Mouse (Mus musculus): ENCODE results near the gene Coro1b. TPM values are rescaled to one million over a fixed set of nuclear protein-coding genes. Genes with fewer than 3 reads are reported as not detected.
"Not testable (repeated sequence)": the region's sequence is repeated elsewhere in the genome, so short reads cannot be mapped to it uniquely, and the experiment has no call there.

The Coro1b gene
- polyA plus RNA-seq, 1 experiment = 260 TPM

GRCm38 (mm10) chr19:4125741-4126696, 22.4 kb upstream of the Coro1b start, which contains the start of gene Aip:
Gene Aip (minus strand): TSS chr19:4125858.
- Histone ChIP-seq H3K4me1 (ENCODE audit: control insufficient read depth, insufficient read depth, low read length) (peaks cover 10% of the 10 kb centered on the region; the same call in 1 of the 2 replicates), H3K4me3 (replicated peaks; ENCODE audit: extremely low read depth, low read depth, low read length) (peak within 1 kb of the TSS; percentile 78)
- WGBS = 1% methylated on average over 61 of the region's 64 CpGs
- DNase-seq = peak; percentile 96
- TF ChIP-seq CTCF (IDR thresholded peaks at IDR 0.05; ENCODE audit: insufficient read depth, low read length) = peak; percentile 37
- 0 out of 2 replicates have a peak, but pooled peaks have one; percentile 35 for TF ChIP-seq POLR2A (IDR thresholded peaks at IDR 0.05; ENCODE audit: borderline replicate concordance, extremely low read depth, low read depth, low read length)

GRCm38 (mm10) chr19:4126759-4127495, 21.5 kb upstream of the Coro1b start:
- 42% methylated on average over 7 of the region's 7 CpGs for WGBS
- peaks cover 10% of the 10 kb centered on the region; the same call in 1 of the 2 replicates for H3K4me1 ChIP-seq (ENCODE audit: control insufficient read depth, insufficient read depth, low read length)
- TF ChIP-seq CTCF (IDR thresholded peaks at IDR 0.05; ENCODE audit: insufficient read depth, low read length) (no peak), POLR2A (IDR thresholded peaks at IDR 0.05; ENCODE audit: borderline replicate concordance, extremely low read depth, low read depth, low read length) (no peak)
- peak; percentile 39 for DNase-seq
- no peak overlapping the region for H3K4me3 ChIP-seq (replicated peaks; ENCODE audit: extremely low read depth, low read depth, low read length)

- no peak for DNase-seq
- TF ChIP-seq POLR2A (IDR thresholded peaks at IDR 0.05; ENCODE audit: borderline replicate concordance, extremely low read depth, low read depth, low read length) (no peak), CTCF (IDR thresholded peaks at IDR 0.05; ENCODE audit: insufficient read depth, low read length) (no peak)
- Histone ChIP-seq H3K4me3 (replicated peaks; ENCODE audit: extremely low read depth, low read depth, low read length) (no peak overlapping the region), H3K4me1 (ENCODE audit: control insufficient read depth, insufficient read depth, low read length) (peaks cover 10% of the 10 kb centered on the region; the same call in 1 of the 2 replicates)
- 85% methylated on average over 7 of the region's 7 CpGs for WGBS
Observed at GRCm38 (mm10) chr19:4129462-4129861, 19.0 kb upstream of the Coro1b start.

- peaks cover 10% of the 10 kb centered on the region; the same call in 1 of the 2 replicates for H3K4me1 ChIP-seq (ENCODE audit: control insufficient read depth, insufficient read depth, low read length)
- no peak for TF ChIP-seq CTCF (IDR thresholded peaks at IDR 0.05; ENCODE audit: insufficient read depth, low read length)
- no peak for DNase-seq
- no peak overlapping the region for H3K4me3 ChIP-seq (replicated peaks; ENCODE audit: extremely low read depth, low read depth, low read length)
- 79% methylated on average over 4 of the region's 4 CpGs for WGBS
Observed at GRCm38 (mm10) chr19:4130106-4130505, 18.3 kb upstream of the Coro1b start.

GRCm38 (mm10) chr19:4131075-4131474, 17.3 kb upstream of the Coro1b start:
- H3K4me1 ChIP-seq (ENCODE audit: control insufficient read depth, insufficient read depth, low read length) = peaks cover 7% of the 10 kb centered on the region; the same call in 1 of the 2 replicates
- TF ChIP-seq POLR2A (IDR thresholded peaks at IDR 0.05; ENCODE audit: borderline replicate concordance, extremely low read depth, low read depth, low read length) = no peak
- no peak for TF ChIP-seq CTCF (IDR thresholded peaks at IDR 0.05; ENCODE audit: insufficient read depth, low read length)
- DNase-seq = no peak
- no peak overlapping the region for H3K4me3 ChIP-seq (replicated peaks; ENCODE audit: extremely low read depth, low read depth, low read length)
- 87% methylated on average over 5 of the region's 5 CpGs for WGBS

GRCm38 (mm10) chr19:4131768-4132167, 16.7 kb upstream of the Coro1b start:
- 86% methylated on average over 2 of the region's 2 CpGs for WGBS
- no peak for DNase-seq
- TF ChIP-seq CTCF (IDR thresholded peaks at IDR 0.05; ENCODE audit: insufficient read depth, low read length) (no peak), POLR2A (IDR thresholded peaks at IDR 0.05; ENCODE audit: borderline replicate concordance, extremely low read depth, low read depth, low read length) (no peak)
- no peak overlapping the region for H3K4me3 ChIP-seq (replicated peaks; ENCODE audit: extremely low read depth, low read depth, low read length)
- H3K4me1 ChIP-seq (ENCODE audit: control insufficient read depth, insufficient read depth, low read length) = peaks cover 4% of the 10 kb centered on the region; the same call in 1 of the 2 replicates

GRCm38 (mm10) chr19:4134354-4134753, 14.1 kb upstream of the Coro1b start:
- H3K4me3 ChIP-seq (replicated peaks; ENCODE audit: extremely low read depth, low read depth, low read length) = no peak overlapping the region
- TF ChIP-seq POLR2A (IDR thresholded peaks at IDR 0.05; ENCODE audit: borderline replicate concordance, extremely low read depth, low read depth, low read length) = no peak

GRCm38 (mm10) chr19:4135229-4135962, 13.0 kb upstream of the Coro1b start:
- DNase-seq; H3K4me1 ChIP-seq (ENCODE audit: control insufficient read depth, insufficient read depth, low read length); H3K4me3 ChIP-seq (replicated peaks; ENCODE audit: extremely low read depth, low read depth, low read length): not testable (repeated sequence)
- 79% methylated on average over 6 of the region's 6 CpGs for WGBS

More at GRCm38 (mm10) chr19:4134354-4134753, 14.1 kb upstream of the Coro1b start:
- DNase-seq = no peak
- WGBS = 76% methylated on average over 4 of the region's 4 CpGs
- H3K4me1 ChIP-seq (ENCODE audit: control insufficient read depth, insufficient read depth, low read length) = no peaks in the 10 kb centered on the region

- H3K4me1 ChIP-seq (ENCODE audit: control insufficient read depth, insufficient read depth, low read length); H3K4me3 ChIP-seq (replicated peaks; ENCODE audit: extremely low read depth, low read depth, low read length); DNase-seq: not testable (repeated sequence)
- TF ChIP-seq CTCF (IDR thresholded peaks at IDR 0.05; ENCODE audit: insufficient read depth, low read length) = peak; percentile 52; the same call in 1 of the 2 replicates
- WGBS = 14% methylated on average over 8 of the region's 8 CpGs
Observed at GRCm38 (mm10) chr19:4135963-4136345, 12.5 kb upstream of the Coro1b start.

Data from lung, adult 2 months (tissue).